In the genomic region with DNA sequence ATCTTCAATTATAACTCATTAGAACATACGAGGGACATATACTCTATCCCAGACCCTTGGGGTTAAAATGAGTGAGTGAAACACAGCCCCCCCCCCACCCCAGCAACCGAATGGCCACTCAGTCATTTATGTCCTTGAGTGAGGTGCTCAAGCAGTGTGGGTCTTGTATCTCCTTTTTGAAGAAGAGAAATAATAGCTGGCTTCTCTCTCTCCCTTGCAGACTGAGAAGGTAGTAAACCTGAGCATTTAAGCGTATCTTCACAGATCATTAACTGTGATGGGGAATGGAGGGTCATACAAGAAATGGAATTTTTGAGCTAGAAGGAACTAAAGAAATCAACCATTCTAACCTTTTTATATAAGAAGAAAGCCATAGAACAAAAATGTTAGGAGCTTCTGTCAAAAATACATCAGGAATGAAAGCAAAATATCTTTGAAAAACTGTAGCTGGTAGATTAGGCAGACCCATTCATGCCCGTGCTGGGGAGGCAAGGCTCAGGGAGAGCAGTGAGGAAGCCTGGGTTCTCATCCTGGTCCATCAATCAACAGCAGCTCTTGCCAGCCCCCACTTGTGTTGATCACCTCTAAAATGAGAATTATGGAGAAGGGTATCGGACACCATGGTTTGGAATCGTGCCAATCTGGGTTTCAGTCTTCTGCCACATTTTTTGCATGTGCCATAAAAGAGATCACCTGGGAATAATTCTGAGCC, we compare ENCODE assay signal across 18 mouse cellular contexts.
"Had no signal": no experiment of that assay in that cellular context is flagged by ENCODE, and none has a peak within 500 bp of the region (broad histone marks: within the 10 kb centered on the region; RNA-seq: fewer than 3 reads in every experiment).

No protein-coding gene starts in this region.

- H3K9ac ChIP-seq: lung, embryonic 14.5 days; midbrain, embryonic 12.5 days; neural tube, embryonic 13.5 days; neural tube, embryonic 15.5 days had no signal

- H3K36me3 ChIP-seq: midbrain, embryonic 10.5 days; midbrain, embryonic 12.5 days; neural tube, embryonic 13.5 days; neural tube, embryonic 15.5 days had no signal

- ATAC-seq: midbrain, embryonic 16.5 days had no signal

- H3K4me2 ChIP-seq: lung, embryonic 14.5 days; midbrain, embryonic 12.5 days; neural tube, embryonic 13.5 days; neural tube, embryonic 15.5 days had no signal

- DNase-seq: lung, adult 18-20 months; lung, embryonic 14.5 days; lung, postnatal 10 days; lung, postnatal 4 days; retina, postnatal 1 day; right cerebral cortex, adult 18-20 months; right cerebral cortex, postnatal 25 days; right cerebral cortex, postnatal 4 days; spleen, adult 18-20 months; thymus, adult 18-20 months; thymus, postnatal 14 days; thymus, postnatal 36 days had no signal

- H3K4me3 ChIP-seq: midbrain, embryonic 10.5 days; midbrain, embryonic 12.5 days; myocyte; neural tube, embryonic 13.5 days; neural tube, embryonic 15.5 days had no signal

- H3K27me3 ChIP-seq: midbrain, embryonic 12.5 days; neural tube, embryonic 13.5 days; neural tube, embryonic 15.5 days had no signal

- H3K9me3 ChIP-seq: midbrain, embryonic 10.5 days; midbrain, embryonic 12.5 days; neural tube, embryonic 13.5 days; neural tube, embryonic 15.5 days had no signal

- H3K27ac ChIP-seq: midbrain, embryonic 10.5 days; midbrain, embryonic 12.5 days; neural tube, embryonic 15.5 days had no signal

- H3K4me1 ChIP-seq: midbrain, embryonic 12.5 days; neural tube, embryonic 15.5 days had no signal
